Mouse (Mus musculus) gastrocnemius, postnatal 4 days (tissue): Measurements from ENCODE around the gene Supt3. TPM values are rescaled to one million over a fixed set of nuclear protein-coding genes. Genes with fewer than 3 reads are reported as not detected.

Source experiments
- DNase-seq, 2 experiments: peaks; one replicate each; pipeline ENCODE4 v3.0.0; 2021 to 2022; ENCODE audit warnings: low spot score in 2 of 2, mixed read lengths in 2 of 2
- total RNA-seq, 2 experiments: library from RNA; stranded (reverse); gene quantifications; 2 replicates each; pipeline ENCODE4 v1.2.3; 2021

The Supt3 gene
- total RNA-seq, 2 experiments from 2014 or later, result 11.1 to 13.6 TPM

GRCm38 (mm10) chr17:45053371-45053770 lies 276.4 kb downstream of the Supt3 start:
- no peak for DNase-seq

- no peak for DNase-seq
Measured at GRCm38 (mm10) chr17:45054526-45054925, 277.6 kb downstream of the Supt3 start.

GRCm38 (mm10) chr17:45056894-45057293 lies 279.9 kb downstream of the Supt3 start:
- no peak for DNase-seq

GRCm38 (mm10) chr17:45057780-45058179 lies 280.8 kb downstream of the Supt3 start:
- no peak for DNase-seq

DNA sequence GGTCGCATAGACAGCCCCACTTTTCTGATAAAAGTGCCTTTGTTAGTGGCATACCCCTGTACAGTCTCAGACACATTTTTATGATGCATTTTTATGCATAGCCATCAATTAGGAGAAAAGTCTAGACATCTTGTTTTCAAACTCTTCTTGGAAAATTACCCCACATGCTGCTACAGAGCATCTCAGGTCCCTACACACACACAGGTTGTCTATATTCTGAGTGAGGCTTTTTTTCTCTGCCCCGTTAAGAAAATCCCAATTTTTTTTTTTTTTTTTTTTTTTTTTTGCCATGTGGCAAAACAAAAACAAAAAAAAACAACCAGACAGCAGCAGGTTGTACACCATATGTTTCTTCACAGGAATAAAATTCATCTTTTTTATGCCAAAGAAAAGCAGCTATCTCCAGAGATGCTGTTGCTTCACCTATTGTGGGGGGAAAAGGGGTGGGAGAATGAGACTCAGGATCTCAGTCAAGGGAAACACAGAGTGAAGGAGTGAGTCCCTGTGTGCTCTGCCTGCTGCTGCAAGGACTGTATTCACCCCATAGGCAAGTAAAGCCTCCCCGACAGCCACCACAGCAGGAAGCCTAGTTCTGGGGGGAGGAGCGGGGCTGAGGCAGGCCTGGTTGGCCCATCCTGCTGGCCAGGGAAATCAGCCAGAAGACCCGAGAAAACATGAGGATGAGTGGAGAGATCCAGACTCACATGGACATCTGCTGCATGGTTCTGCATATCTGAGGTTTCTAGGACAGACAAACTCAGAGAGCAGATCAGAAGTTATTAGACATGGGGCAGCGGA lies 281.8 kb downstream of the Supt3 start:
- no peak for DNase-seq

- no peak for DNase-seq
Measured at GRCm38 (mm10) chr17:45063776-45064175, 286.8 kb downstream of the Supt3 start.

- no peak for DNase-seq
Measured at GRCm38 (mm10) chr17:45065465-45065864, 288.5 kb downstream of the Supt3 start.

- DNase-seq, result no peak
Measured at GRCm38 (mm10) chr17:45067441-45067840, 290.5 kb downstream of the Supt3 start.

DNA sequence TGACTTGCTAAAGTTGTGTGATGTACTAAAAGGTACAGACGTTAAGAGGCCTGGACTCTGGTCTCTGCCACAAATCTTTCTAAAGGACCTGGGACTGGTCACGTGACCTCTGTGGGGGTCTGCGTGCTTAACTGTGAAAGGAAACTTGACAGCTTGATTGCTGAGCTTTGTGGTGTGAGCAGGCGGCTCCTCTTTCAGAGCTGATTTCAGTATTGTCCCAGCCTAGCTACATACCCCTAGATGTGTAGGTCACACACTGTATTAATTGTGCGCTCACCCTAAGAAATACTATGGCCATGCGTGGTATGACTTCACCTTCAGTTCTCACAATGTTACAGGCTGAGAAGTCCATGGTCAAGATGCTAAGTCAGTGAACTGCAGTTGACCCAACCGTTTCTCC lies 291.4 kb downstream of the Supt3 start:
- no peak for DNase-seq

DNA sequence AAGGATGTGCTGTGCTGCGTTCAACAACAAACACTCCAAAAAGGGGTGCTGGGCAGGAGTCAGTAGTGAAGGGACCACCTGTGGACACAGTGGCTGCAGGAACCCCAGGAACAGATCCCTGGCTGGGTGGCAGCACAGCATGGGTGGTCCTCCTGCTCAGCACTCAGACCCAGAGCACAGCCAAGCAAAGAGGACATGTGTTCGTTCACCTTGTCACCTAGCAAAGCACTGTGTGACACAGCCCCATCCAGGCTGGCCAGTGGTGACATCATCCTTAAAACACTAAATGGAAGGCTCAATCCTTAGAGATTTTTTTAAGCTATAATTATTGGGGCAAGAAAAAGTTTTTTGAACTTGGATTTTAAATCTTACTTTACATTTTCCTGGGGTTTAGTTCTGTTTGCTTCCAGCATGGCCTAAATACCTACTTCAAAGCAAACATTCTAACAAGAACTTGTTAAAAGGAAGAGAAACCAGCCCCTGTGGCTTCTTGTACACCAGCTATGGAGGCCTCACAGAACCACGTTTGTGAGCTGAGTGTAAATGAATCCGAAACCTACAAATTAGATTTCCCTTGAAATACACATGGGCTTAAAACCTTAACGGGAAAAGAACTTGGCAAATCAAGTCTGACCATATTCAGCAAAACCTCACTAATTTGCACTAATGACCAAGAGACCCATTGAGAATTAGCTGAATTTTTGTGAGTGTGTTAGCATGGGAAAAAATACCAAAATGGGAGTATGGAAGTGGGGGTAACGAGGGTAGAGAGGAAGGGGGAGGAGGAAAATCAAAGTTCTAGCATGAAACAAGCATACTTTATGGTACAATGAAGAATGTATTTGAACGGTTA lies 295.8 kb downstream of the Supt3 start:
- DNase-seq, result no peak

- no peak for DNase-seq
Measured at GRCm38 (mm10) chr17:45073348-45073634, 296.3 kb downstream of the Supt3 start.

DNA sequence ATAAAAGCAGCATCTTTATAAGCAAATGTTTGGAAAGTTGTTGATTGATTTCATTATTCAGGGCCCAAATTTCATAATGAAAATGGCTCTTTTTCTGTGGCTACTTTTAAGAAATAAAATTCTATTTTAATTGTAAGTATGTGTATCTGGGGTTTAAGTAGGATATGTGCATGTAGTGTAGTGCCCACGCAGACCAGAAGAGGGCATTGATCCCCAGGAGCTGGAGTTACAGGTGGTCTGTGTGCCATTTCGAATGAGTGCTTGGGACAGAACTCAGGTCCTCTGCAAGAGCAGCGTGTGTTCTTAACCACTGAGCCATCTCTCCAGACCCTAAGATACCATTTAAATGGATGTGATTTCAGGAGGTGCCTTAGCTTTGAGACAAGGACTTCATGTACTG lies 296.8 kb downstream of the Supt3 start:
- no peak for DNase-seq

DNA sequence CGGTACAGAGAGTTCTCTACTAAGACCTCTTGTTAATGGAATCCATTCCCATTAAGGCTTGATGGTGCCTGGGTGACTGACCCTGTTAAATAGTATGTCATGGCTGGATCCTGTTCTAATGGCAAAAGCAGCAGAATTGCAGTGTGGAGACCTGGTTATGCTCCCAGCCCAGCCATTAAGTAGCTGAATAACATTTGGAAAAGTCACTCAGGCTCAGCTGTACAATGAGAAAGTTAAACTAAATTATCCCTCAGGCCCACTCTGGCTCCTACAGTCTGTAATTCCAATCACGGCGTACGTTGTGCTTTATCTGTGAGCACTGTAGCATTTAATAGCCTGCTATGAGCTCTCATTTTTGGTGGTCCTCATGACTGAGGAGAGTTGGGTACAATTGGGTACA lies 300.0 kb downstream of the Supt3 start:
- DNase-seq, result no peak

- no peak for DNase-seq
Measured at GRCm38 (mm10) chr17:45077921-45078640, 301.1 kb downstream of the Supt3 start.

DNA sequence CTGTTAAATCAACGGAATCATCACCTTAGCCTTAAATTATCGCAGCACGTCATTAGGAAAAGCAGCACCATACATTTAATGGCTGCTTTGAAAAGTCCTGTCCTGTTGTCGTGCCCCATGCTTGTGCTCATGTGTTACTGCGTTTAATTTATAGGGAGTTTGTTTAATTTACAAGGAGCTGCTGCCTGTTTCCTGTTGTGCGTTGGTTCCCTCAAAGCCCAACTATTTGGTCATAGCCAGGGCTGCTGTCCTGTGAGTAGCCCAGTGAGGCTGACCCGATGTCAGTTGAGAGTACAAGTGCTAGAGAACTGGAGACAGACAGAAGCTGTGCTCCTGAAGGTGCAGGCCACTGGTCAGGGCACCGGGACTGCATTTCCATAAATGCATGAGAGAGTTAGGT lies 304.6 kb downstream of the Supt3 start:
- no peak for DNase-seq

DNA sequence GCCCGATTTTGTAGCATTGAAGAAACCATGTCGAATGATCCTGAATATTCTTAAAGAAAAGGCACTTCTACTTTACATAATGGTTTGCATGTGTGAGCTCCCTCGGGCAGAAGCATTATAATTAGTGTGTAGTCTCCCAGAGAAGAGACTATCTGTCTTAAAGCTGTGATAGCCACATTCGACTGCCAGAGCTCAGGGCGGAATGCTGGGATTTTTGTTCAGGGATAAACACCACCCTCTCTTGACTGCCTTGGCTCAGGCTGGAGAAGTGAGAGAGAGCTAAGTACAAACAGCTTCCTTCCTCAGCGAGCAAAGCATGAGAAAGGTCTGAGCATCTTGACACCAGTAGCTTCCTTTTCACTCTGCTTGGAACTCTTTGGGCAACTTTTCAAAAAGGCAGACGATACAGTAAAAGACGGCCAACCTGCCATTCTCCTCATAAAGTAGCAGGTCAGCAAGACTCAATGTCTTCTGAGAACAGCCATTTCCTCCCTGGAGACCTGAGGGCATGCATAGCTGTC lies 305.1 kb downstream of the Supt3 start:
- DNase-seq, result no peak

DNA sequence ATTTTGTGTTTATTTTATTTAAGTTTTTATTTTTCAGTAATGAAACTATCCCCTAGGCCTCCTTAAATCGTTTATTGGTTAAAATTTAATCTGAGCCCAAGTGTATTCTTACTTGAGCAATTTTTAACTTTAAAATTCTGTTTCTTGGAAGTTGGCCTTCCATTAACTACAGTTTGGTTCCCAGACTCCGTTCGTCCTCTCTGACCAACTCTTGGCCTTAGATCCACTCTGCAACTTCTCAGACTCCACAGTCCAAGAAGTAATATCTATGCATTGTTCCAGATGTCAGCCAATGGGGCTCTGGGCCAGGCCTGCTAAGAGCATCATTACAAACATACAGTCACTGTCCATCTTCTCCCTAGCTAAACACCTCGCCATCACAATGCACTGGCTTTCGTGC lies 309.4 kb downstream of the Supt3 start:
- DNase-seq, result no peak

- DNase-seq, result no peak
Measured at GRCm38 (mm10) chr17:45087022-45087421, 310.1 kb downstream of the Supt3 start.

- no peak for DNase-seq
Measured at GRCm38 (mm10) chr17:45101064-45101463, 324.1 kb downstream of the Supt3 start.

- no peak for DNase-seq
Measured at GRCm38 (mm10) chr17:45115386-45115785, 338.4 kb downstream of the Supt3 start.

- no peak for DNase-seq
Measured at GRCm38 (mm10) chr17:45118565-45119471, 341.9 kb downstream of the Supt3 start.
